Mouse (Mus musculus): ENCODE data around the gene Noxred1.
"Not testable (repeated sequence)": the region's sequence is repeated elsewhere in the genome, so short reads cannot be mapped to it uniquely, and the experiment has no call there.

Gene Noxred1

DNA sequence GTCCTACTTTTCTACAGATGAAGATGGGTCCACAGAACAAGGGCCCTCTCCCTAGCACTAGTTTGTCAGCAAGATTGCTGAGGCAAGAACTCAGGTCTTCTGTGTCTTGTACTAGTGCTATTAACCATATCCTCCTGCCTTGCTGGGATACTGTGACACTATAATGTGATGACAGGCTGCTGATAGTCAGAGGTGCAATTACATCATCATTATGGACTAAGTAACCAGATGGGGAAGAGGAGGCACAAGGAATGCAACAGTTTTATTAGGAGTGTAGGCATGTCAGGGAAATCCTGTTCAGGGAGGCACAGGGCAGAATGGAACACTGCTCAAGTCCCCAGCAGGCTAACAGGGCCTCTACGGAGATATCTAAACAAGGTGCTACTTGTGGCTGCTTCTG lies at the start of gene Noxred1:
Gene Noxred1, minus strand, starts transcription at position 101 of the 400 bp plus-strand sequence.
- TF ChIP-seq NANOG (IDR thresholded peaks at IDR 0.05; ENCODE audit: borderline replicate concordance, low read length) = no peak
- Histone ChIP-seq H3K4me1 (replicated peaks; ENCODE audit: low read depth, low read length) (no peaks in the 10 kb centered on the region), H3K36me3 (ENCODE audit: insufficient read depth, low read length) (peaks cover 52% of the 10 kb centered on the region)

DNA sequence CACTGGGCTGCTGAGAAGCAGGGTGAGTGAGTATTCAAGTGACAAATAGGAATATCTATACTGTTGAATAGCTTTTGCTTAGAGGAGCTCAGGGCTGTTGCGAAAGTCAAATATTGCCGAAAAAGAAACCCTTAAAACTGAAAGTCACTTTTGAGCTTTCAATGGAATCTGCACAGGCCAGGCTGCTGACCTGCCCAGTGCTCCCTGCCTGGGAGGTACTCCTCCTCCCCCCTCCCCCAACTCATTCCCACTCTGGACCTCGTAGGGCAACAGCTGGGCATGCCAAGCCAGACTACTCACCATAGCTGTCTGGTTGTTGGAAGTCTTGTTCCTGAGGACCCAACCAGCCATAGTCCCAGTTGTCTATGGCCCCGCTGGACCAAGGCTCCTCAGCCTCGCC lies 46.2 kb upstream of the Noxred1 start:
- no peak overlapping the region for H3K4me3 ChIP-seq (replicated peaks; ENCODE audit: low read length)
- peaks cover 8% of the 10 kb centered on the region for H3K27me3 ChIP-seq (ENCODE audit: insufficient read depth, low read length)
- peaks cover 13% of the 10 kb centered on the region for H3K9me3 ChIP-seq (ENCODE audit: low read length)
- peaks cover 7% of the 10 kb centered on the region; the same call in 1 of the 2 replicates for H3K36me3 ChIP-seq (ENCODE audit: insufficient read depth, low read length)
- H3K4me1 ChIP-seq (replicated peaks; ENCODE audit: low read depth, low read length) = peaks cover 75% of the 10 kb centered on the region
- no peak for TF ChIP-seq POU5F1 (IDR thresholded peaks at IDR 0.05; ENCODE audit: borderline replicate concordance, low read length)
- TF ChIP-seq NANOG (IDR thresholded peaks at IDR 0.05; ENCODE audit: borderline replicate concordance, low read length) = no peak
- TF ChIP-seq CTCF (conservative IDR thresholded peaks at IDR 0.05; ENCODE audit: low read length) = no peak

More for the DNA sequence above, at the start of gene Noxred1:
- H3K4me3 ChIP-seq (replicated peaks; ENCODE audit: low read length) = no peak within 1 kb of the TSS
- peaks cover 4% of the 10 kb centered on the region; the same call in 1 of the 2 replicates for H3K9me3 ChIP-seq (ENCODE audit: low read length)
- no peaks in the 10 kb centered on the region for H3K27me3 ChIP-seq (ENCODE audit: insufficient read depth, low read length)

DNA sequence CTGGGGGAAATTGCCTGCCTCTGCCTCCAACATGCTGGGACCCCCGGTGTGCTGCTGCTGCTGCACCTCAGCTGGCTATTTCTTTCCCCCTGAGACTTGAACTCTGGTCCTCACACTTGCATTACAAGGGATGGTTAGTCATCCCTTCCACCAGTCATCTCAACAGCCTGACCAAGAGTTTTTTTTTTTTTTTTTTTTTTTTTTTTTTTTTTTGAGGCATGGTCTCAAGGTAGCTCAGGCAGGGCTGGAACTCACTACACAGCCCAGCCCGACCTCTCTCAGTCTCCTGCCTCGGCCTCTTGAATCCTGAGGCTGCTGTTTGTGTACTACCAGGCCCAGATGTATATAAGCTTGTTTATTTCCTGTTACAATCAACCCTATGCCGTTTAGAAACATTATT lies 45.7 kb upstream of the Noxred1 start:
- Histone ChIP-seq H3K4me3 (replicated peaks; ENCODE audit: low read length) (no peak overlapping the region), H3K4me1 (replicated peaks; ENCODE audit: low read depth, low read length) (peaks cover 75% of the 10 kb centered on the region), H3K36me3 (ENCODE audit: insufficient read depth, low read length) (peaks cover 7% of the 10 kb centered on the region; the same call in 1 of the 2 replicates), H3K9me3 (ENCODE audit: low read length) (peaks cover 13% of the 10 kb centered on the region), H3K27me3 (ENCODE audit: insufficient read depth, low read length) (peaks cover 8% of the 10 kb centered on the region)
- TF ChIP-seq NANOG (IDR thresholded peaks at IDR 0.05; ENCODE audit: borderline replicate concordance, low read length) (no peak), POU5F1 (IDR thresholded peaks at IDR 0.05; ENCODE audit: borderline replicate concordance, low read length) (no peak), CTCF (conservative IDR thresholded peaks at IDR 0.05; ENCODE audit: low read length) (no peak)

DNA sequence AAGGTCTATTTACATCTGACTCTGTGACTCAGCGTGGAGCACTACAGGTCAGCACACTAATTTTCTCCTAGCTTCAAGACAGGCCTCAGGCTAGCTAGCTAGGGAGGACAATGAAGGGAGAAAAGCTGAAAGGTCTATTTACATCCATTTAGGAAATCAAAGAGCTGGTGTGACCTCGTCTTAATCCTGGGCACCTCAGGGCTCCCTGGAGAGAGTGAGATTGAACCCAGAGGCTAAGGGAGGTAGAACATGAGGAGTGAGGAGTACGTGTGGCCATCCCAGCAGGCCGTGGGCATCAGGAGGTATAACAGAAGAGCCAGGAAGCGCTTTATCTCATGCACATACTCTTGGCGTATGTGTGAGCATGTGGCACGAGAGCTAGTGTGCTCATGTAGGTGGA lies 45.2 kb upstream of the Noxred1 start:
- Histone ChIP-seq H3K36me3 (ENCODE audit: insufficient read depth, low read length) (peaks cover 7% of the 10 kb centered on the region; the same call in 1 of the 2 replicates), H3K4me3 (replicated peaks; ENCODE audit: low read length) (no peak overlapping the region), H3K9me3 (ENCODE audit: low read length) (peaks cover 13% of the 10 kb centered on the region), H3K4me1 (replicated peaks; ENCODE audit: low read depth, low read length) (peaks cover 74% of the 10 kb centered on the region), H3K27me3 (ENCODE audit: insufficient read depth, low read length) (peaks cover 8% of the 10 kb centered on the region)
- no peak for TF ChIP-seq POU5F1 (IDR thresholded peaks at IDR 0.05; ENCODE audit: borderline replicate concordance, low read length)

DNA sequence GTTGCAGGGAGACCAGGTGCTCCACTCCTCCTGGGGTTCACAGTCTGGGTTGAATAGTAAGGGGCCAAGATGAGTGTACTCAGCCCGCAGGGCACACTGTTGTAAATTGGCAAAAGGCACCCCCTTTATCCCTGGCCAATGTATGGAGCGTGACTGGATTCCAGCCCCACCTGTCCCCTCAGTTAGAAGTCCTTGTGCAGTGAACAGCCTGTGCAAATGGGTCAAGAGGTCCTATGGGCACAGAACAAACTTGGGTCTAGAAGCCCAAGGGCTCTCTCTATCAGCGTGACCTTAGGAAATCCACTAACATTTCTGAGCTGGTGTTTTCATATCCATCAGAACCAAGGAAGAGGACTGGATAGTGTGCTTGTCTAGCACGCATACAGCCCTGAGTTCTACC lies 44.2 kb upstream of the Noxred1 start:
- H3K36me3 ChIP-seq (ENCODE audit: insufficient read depth, low read length) = peaks cover 7% of the 10 kb centered on the region; the same call in 1 of the 2 replicates
- H3K4me1 ChIP-seq (replicated peaks; ENCODE audit: low read depth, low read length) = peaks cover 77% of the 10 kb centered on the region
- TF ChIP-seq CTCF (conservative IDR thresholded peaks at IDR 0.05; ENCODE audit: low read length) (no peak), NANOG (IDR thresholded peaks at IDR 0.05; ENCODE audit: borderline replicate concordance, low read length) (no peak), POU5F1 (IDR thresholded peaks at IDR 0.05; ENCODE audit: borderline replicate concordance, low read length) (no peak)
- H3K4me3 ChIP-seq (replicated peaks; ENCODE audit: low read length) = peak overlapping the region; percentile 65
- peaks cover 8% of the 10 kb centered on the region for H3K27me3 ChIP-seq (ENCODE audit: insufficient read depth, low read length)
- H3K9me3 ChIP-seq (ENCODE audit: low read length) = peaks cover 7% of the 10 kb centered on the region

DNA sequence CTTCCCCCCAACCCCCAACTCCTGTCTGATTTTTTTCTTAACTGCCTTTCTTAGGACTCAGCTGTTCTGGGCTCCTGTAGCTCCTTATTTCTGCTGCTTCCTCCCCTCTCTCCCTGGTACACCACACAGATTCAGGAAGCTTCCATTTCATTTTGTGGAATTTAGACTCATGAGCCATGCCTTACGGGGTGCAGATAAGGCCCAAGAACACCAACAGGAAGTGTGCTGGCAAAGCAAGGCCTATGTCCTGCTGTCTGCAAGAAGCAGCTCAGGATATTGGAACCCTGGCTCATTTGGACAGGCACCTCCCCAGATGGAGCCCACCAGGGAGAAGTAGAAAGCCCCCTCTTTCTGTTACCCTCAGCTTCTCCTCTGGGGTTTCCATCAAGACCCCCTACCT lies 43.2 kb upstream of the Noxred1 start:
- peaks cover 82% of the 10 kb centered on the region for H3K4me1 ChIP-seq (replicated peaks; ENCODE audit: low read depth, low read length)
- H3K27me3 ChIP-seq (ENCODE audit: insufficient read depth, low read length) = peaks cover 8% of the 10 kb centered on the region
- TF ChIP-seq NANOG (IDR thresholded peaks at IDR 0.05; ENCODE audit: borderline replicate concordance, low read length) = no peak
- TF ChIP-seq POU5F1 (IDR thresholded peaks at IDR 0.05; ENCODE audit: borderline replicate concordance, low read length) = no peak
- no peak for TF ChIP-seq CTCF (conservative IDR thresholded peaks at IDR 0.05; ENCODE audit: low read length)
- peak overlapping the region; percentile 65 for H3K4me3 ChIP-seq (replicated peaks; ENCODE audit: low read length)
- H3K9me3 ChIP-seq (ENCODE audit: low read length) = no peaks in the 10 kb centered on the region
- H3K36me3 ChIP-seq (ENCODE audit: insufficient read depth, low read length) = peaks cover 12% of the 10 kb centered on the region

DNA sequence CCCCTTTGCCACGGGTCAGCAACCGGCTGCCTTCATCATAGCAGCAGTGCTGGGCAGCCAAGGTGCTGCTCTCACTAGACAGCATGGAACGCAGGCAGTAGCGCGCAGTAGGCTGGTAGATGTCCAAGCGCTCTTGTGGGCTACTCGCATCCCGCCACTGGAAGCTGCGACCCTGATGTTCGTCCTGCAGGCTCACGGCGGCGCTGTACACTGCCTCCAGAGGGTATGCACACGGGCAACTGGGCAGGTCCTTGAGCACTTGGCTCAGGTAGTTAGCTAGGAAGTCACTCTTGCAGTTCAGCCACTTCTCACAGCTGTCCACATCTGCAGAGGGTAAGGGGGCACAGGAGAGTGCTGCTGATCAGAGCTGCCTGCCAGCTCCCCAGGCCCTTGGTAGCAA lies 41.3 kb upstream of the Noxred1 start:
- H3K27me3 ChIP-seq (ENCODE audit: insufficient read depth, low read length) = peaks cover 8% of the 10 kb centered on the region
- peaks cover 92% of the 10 kb centered on the region for H3K4me1 ChIP-seq (replicated peaks; ENCODE audit: low read depth, low read length)
- H3K9me3 ChIP-seq (ENCODE audit: low read length) = no peaks in the 10 kb centered on the region
- H3K4me3 ChIP-seq (replicated peaks; ENCODE audit: low read length) = peak overlapping the region; percentile 71
- TF ChIP-seq NANOG (IDR thresholded peaks at IDR 0.05; ENCODE audit: borderline replicate concordance, low read length) (no peak), CTCF (conservative IDR thresholded peaks at IDR 0.05; ENCODE audit: low read length) (peak; percentile 51)
- H3K36me3 ChIP-seq (ENCODE audit: insufficient read depth, low read length) = peaks cover 27% of the 10 kb centered on the region

DNA sequence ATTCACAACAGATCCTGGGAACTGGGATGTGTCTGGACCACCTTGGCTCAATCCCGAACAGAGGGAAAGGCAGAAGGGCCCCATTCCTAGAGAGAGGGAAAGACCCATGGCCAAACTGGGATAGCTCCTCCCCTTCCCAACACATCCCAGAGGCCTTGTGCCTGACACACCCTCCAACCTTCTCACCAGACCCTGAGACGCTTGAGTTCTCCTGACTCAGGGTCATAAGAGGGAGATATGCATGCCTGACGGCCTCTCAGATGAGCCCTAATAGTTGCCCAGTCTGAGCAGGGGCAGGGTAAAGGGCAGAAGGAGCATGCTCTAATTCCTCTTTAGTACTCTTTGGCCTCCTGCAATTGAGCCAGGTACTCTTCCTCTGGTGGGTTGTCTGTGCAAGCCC lies 40.8 kb upstream of the Noxred1 start:
- peak overlapping the region; percentile 71 for H3K4me3 ChIP-seq (replicated peaks; ENCODE audit: low read length)
- no peaks in the 10 kb centered on the region for H3K9me3 ChIP-seq (ENCODE audit: low read length)
- peaks cover 92% of the 10 kb centered on the region for H3K4me1 ChIP-seq (replicated peaks; ENCODE audit: low read depth, low read length)
- TF ChIP-seq POU5F1 (IDR thresholded peaks at IDR 0.05; ENCODE audit: borderline replicate concordance, low read length) = no peak
- TF ChIP-seq CTCF (conservative IDR thresholded peaks at IDR 0.05; ENCODE audit: low read length) = no peak
- no peak for TF ChIP-seq NANOG (IDR thresholded peaks at IDR 0.05; ENCODE audit: borderline replicate concordance, low read length)
- peaks cover 8% of the 10 kb centered on the region for H3K27me3 ChIP-seq (ENCODE audit: insufficient read depth, low read length)
- H3K36me3 ChIP-seq (ENCODE audit: insufficient read depth, low read length) = peaks cover 32% of the 10 kb centered on the region

DNA sequence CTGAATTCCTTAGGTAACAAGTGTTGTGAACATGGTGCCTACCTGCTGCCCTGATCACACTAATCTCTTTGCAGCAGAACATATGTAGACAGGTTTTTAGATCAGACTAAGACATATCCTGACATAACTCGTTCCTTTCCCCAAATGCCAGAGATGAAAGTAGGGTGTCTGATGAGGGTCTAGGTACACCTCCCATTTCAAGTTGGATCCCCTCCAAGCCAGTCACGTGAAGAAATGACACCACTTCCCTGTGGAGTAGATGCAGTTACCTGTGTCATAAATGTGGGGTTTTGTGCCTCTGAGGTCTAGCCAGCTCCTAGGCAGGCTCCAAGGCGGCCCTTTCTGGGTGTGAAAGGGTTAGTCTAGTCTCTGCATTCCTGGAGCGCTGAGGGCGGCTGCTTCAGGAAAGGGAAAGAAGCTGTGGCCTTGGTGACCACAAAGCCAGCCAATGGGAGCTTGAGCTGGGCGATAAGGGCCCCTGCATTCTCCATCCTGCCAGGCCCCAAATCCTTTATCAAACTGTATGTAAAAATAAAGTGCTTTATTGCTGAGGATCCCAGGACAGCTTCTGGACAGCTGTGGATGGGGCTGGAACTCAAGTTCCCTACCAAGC lies 39.7 kb upstream of the Noxred1 start:
- no peak for TF ChIP-seq POU5F1 (IDR thresholded peaks at IDR 0.05; ENCODE audit: borderline replicate concordance, low read length)
- no peak for TF ChIP-seq CTCF (conservative IDR thresholded peaks at IDR 0.05; ENCODE audit: low read length)
- no peak for TF ChIP-seq NANOG (IDR thresholded peaks at IDR 0.05; ENCODE audit: borderline replicate concordance, low read length)
- no peak overlapping the region for H3K4me3 ChIP-seq (replicated peaks; ENCODE audit: low read length)
- peaks cover 44% of the 10 kb centered on the region for H3K36me3 ChIP-seq (ENCODE audit: insufficient read depth, low read length)
- peaks cover 8% of the 10 kb centered on the region for H3K27me3 ChIP-seq (ENCODE audit: insufficient read depth, low read length)
- H3K4me1 ChIP-seq (replicated peaks; ENCODE audit: low read depth, low read length) = peaks cover 93% of the 10 kb centered on the region
- no peaks in the 10 kb centered on the region for H3K9me3 ChIP-seq (ENCODE audit: low read length)

DNA sequence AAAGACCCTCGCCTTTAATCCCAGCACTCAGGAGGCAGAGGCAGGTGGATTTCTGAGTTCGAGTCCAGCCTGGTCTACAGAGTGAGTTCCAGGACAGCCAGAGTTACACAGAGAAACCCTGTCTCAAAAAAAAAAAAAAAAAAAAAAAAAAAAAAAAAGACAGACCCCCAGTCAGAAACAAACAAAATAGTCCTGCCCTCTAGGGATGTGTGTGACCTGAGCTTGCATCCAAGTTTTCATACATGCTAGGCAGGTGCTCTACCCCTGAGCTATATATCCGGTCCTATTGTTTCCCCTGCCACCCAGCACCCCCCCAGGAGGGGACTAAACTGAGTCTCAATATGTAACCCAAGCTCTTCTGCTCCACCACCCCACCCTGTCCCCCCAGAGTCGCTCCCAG lies 38.7 kb upstream of the Noxred1 start:
- Histone ChIP-seq H3K36me3 (ENCODE audit: insufficient read depth, low read length) (peaks cover 53% of the 10 kb centered on the region), H3K4me1 (replicated peaks; ENCODE audit: low read depth, low read length) (peaks cover 93% of the 10 kb centered on the region)
- not testable (repeated sequence) for H3K27me3 ChIP-seq (ENCODE audit: insufficient read depth, low read length); H3K4me3 ChIP-seq (replicated peaks; ENCODE audit: low read length); H3K9me3 ChIP-seq (ENCODE audit: low read length)

Data from E14TG2a.4 (cell line).